Mouse (Mus musculus): ENCODE measurements around the gene Prkar2a.
A peak's percentile ranks its signal among the peaks of the same experiment; 100 is the strongest.

DNA sequence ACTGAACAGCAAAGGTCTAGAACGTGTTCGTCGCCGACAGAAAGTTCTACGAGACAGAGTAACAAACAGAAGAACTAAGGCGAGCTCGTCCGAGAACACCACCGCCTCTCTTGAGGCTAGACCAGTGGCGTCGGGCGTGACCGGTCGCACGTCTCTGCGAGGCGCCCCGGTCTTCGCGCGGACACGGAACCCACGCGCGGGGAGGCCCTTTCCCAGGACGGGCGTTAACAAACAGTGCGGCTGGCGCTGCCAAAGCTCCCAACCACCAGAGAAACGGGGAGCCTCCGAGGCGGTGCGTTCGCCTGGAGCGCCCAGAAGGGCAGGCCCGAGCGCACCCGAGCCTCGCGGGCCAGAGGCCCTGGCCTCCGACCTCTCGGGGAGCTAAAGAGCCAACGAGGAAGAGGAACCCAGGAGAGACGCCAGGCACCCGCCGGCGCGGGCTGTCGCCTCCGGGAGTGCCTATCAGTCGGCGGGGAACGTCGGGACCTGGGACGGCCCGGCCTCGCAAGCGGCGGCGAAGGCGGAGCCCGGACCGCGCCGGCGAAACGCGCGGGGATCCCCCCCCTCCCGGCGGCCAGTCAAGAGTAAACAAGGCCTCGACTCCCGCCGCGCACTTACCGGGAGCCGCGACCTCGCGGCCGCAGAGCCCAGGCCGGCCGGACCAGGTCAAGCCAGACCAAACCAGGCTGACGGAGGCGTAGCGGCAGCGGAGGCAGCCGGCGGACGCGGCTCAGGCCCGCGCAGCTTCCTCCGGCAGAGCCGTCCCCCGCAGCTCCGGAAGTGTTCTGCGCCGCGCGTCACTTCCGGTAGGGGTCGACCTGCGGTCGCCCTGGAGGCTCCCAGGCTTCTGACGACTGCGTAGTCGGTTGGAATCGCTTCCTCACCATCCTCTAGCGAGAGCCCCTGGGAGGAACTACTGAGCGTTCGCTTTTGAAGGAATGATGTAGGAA is 40.2 kb upstream of the Prkar2a start, which contains the start of gene Arih2:
- peak; percentile 74; the same call in 1 of the 2 replicates for TF ChIP-seq POLR2A (IDR thresholded peaks at IDR 0.05; ENCODE audit: control insufficient read depth, extremely low read depth, insufficient read depth, low read length, poor library complexity)
- no peak for TF ChIP-seq CTCF (IDR thresholded peaks at IDR 0.05; ENCODE audit: borderline replicate concordance, control insufficient read depth, extremely low read depth, insufficient read depth, low read length, poor library complexity)

All from thymus, adult 2 months (tissue).